Mouse (Mus musculus): ENCODE results near the gene Inpp5e. TPM values are rescaled to one million over a fixed set of nuclear protein-coding genes. Genes with fewer than 3 reads are reported as not detected.

Gene Inpp5e
- polyA plus RNA-seq, 1 experiment: not detected

DNA sequence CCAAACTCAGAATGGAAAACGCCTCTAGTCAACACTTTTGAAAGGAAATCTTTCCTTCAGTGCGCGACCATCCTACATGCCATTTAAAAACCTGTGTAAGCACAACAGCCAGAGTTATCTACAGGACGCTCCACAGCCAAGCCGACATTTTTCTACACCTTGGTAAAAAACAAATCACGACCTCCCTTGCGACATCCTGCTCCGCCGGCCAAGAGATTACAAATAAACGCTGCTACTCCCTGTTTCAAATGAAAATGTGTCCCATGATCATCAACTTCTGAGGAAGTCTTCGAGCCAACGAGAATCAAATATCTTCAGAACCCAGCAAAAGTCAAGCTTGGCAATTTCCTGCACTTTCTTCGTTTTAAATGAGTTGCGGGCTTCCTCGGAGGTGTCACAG lies 35.4 kb upstream of the Inpp5e start:
- Histone ChIP-seq H3K4me1 (ENCODE audit: control insufficient read depth, insufficient read depth, low read length) (peaks cover 17% of the 10 kb centered on the region), H3K4me3 (ENCODE audit: insufficient read depth, low read depth, low read length) (peak overlapping the region; percentile 71), H3K27ac (ENCODE audit: insufficient read depth, low read depth, low read length) (peak overlapping the region; percentile 75)
- no peak for TF ChIP-seq POLR2A (IDR thresholded peaks at IDR 0.05; ENCODE audit: insufficient read depth, low read depth, low read length)
- no peak for TF ChIP-seq CTCF (IDR thresholded peaks at IDR 0.05; ENCODE audit: insufficient read depth, low read depth, low read length)
- WGBS: 2% methylated on average over 15 of the region's 15 CpGs

DNA sequence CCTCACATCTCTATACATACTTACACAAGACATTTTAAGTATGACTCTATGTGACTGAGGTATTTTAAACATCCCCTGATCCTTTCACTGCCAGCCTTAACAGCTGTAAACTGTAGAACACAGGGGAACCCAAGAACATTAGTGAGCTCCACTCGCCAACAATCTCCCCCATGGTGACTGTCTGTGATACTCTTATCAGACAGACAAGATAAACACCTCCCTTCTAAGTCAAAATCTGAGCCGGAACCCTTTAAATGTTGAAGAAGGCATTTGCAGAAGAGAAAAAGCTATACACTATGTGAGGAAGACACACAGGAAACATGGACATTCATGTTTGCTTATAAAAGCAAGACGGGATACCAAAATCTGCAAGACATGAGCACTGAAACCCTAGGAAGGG lies 34.9 kb upstream of the Inpp5e start:
- Histone ChIP-seq H3K4me3 (ENCODE audit: insufficient read depth, low read depth, low read length) (peak overlapping the region; percentile 71), H3K27ac (ENCODE audit: insufficient read depth, low read depth, low read length) (no peak overlapping the region), H3K4me1 (ENCODE audit: control insufficient read depth, insufficient read depth, low read length) (peaks cover 20% of the 10 kb centered on the region)
- WGBS: 20% methylated on average over 3 of the region's 3 CpGs
- TF ChIP-seq POLR2A (IDR thresholded peaks at IDR 0.05; ENCODE audit: insufficient read depth, low read depth, low read length) (no peak), CTCF (IDR thresholded peaks at IDR 0.05; ENCODE audit: insufficient read depth, low read depth, low read length) (no peak)

DNA sequence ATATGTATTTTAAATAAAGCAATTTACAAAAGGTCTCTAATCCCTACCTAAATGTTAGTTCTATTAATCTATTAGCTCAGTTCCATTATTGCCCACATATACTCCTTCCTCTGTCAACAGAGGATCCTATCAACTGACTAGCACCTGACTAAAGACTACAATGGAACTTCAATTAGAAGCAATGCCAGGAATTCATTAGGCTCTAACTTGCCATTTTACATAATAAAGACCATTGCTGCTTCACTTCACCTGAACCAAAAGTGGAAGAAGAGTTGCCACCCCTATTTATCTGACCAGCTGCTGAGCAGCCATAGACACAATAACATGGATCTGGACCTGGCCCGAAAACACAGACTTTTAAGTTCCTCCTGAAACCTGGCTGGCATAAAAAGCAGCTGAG lies 33.8 kb upstream of the Inpp5e start:
- 41% methylated on average over 1 of the region's 1 CpGs for WGBS

DNA sequence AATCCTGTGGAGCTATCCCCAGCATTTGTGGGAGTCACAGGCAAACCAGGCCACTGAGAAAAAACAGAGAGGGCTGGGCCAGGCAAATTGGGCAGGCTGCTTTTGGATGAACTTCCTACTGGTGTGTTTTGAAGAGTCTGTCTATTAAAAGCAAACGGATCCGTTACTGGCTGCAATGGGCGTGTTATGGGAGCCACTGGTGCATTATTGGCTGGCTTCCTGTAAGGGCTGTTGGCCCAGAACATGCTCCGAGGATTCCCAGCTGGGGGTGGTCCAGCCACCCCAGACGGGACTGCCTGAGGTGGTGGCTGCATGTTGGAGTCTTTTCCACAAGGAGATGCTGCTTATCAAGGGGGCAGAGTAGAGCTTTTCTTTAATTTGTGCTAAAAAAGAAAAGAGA lies 32.7 kb upstream of the Inpp5e start:
- 19% methylated on average over 5 of the region's 5 CpGs for WGBS
- Histone ChIP-seq H3K4me1 (ENCODE audit: control insufficient read depth, insufficient read depth, low read length) (peaks cover 21% of the 10 kb centered on the region), H3K4me3 (ENCODE audit: insufficient read depth, low read depth, low read length) (no peak overlapping the region), H3K27ac (ENCODE audit: insufficient read depth, low read depth, low read length) (no peak overlapping the region)
- TF ChIP-seq CTCF (IDR thresholded peaks at IDR 0.05; ENCODE audit: insufficient read depth, low read depth, low read length) (no peak), POLR2A (IDR thresholded peaks at IDR 0.05; ENCODE audit: insufficient read depth, low read depth, low read length) (no peak)

More for the DNA sequence above, 33.8 kb upstream of the Inpp5e start:
- Histone ChIP-seq H3K4me1 (ENCODE audit: control insufficient read depth, insufficient read depth, low read length) (peaks cover 25% of the 10 kb centered on the region), H3K4me3 (ENCODE audit: insufficient read depth, low read depth, low read length) (no peak overlapping the region), H3K27ac (ENCODE audit: insufficient read depth, low read depth, low read length) (no peak overlapping the region)
- TF ChIP-seq CTCF (IDR thresholded peaks at IDR 0.05; ENCODE audit: insufficient read depth, low read depth, low read length) (no peak), POLR2A (IDR thresholded peaks at IDR 0.05; ENCODE audit: insufficient read depth, low read depth, low read length) (no peak)

DNA sequence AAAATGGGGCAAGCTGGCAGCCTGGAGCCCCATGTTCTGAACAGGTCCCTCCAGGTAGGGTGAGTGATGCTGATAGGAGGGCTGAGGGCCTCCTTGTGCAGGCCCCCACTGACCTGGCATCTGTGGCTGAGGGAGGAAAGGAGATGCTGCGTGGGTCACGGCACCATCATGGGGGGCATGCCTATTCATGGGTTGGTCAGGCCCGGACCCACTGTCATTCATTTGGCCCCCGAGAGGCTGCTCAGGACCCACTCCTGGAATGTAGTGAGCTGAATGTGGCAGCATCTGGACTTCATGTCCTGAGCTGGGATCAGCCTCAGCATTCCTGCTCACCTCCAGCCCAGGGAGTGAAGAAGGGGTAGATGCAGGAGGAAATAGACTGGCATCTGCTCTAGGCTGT lies 32.3 kb upstream of the Inpp5e start:
- Histone ChIP-seq H3K27ac (ENCODE audit: insufficient read depth, low read depth, low read length) (no peak overlapping the region), H3K4me1 (ENCODE audit: control insufficient read depth, insufficient read depth, low read length) (peaks cover 19% of the 10 kb centered on the region), H3K4me3 (ENCODE audit: insufficient read depth, low read depth, low read length) (no peak overlapping the region)
- 92% methylated on average over 4 of the region's 4 CpGs for WGBS
- TF ChIP-seq CTCF (IDR thresholded peaks at IDR 0.05; ENCODE audit: insufficient read depth, low read depth, low read length): no peak
- TF ChIP-seq POLR2A (IDR thresholded peaks at IDR 0.05; ENCODE audit: insufficient read depth, low read depth, low read length): no peak

DNA sequence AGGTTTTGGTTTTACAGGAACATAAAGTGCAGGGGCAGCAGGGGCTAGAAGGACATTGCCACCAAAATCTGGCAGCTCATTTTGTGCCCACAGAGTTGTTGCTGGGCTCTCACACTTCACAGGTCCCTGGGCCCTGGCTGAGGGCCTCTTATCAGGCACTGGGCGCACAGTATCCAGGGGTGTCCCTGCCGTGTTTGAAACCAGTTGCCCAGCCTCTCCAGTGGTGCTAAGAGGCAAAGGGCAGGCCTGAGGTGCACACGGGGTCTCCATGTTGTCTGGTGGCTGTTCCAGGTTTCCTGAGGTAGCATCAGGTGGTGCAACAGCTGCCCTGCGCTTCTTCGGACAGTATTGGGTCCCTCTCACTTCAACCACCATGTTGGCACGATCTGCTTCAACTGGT lies 30.7 kb upstream of the Inpp5e start:
- TF ChIP-seq CTCF (IDR thresholded peaks at IDR 0.05; ENCODE audit: insufficient read depth, low read depth, low read length) (no peak), POLR2A (IDR thresholded peaks at IDR 0.05; ENCODE audit: insufficient read depth, low read depth, low read length) (no peak)
- peaks cover 19% of the 10 kb centered on the region for H3K4me1 ChIP-seq (ENCODE audit: control insufficient read depth, insufficient read depth, low read length)
- 94% methylated on average over 6 of the region's 6 CpGs for WGBS
- H3K4me3 ChIP-seq (ENCODE audit: insufficient read depth, low read depth, low read length): no peak overlapping the region
- H3K27ac ChIP-seq (ENCODE audit: insufficient read depth, low read depth, low read length): no peak overlapping the region

DNA sequence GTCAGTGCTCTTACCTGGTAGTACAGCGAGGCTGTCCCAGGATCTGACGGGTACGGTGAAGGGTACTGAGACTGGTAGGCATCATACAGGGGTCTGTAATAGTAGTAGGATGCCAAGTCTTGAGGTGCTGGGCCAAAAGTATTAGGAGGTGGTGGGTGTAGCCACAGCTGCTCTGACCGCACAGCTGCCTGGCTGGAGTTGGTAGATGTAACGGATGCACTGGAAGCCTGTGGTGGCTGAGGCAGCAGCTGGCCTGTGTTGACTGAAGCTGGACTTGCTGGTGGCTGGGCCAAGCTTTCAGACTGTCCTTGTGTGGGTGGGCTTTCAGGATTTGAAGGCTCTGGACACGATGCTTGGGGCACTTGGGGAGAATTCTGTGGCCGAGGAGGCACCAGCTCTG lies 29.4 kb upstream of the Inpp5e start:
- WGBS: 75% methylated on average over 7 of the region's 7 CpGs
- no peak overlapping the region for H3K27ac ChIP-seq (ENCODE audit: insufficient read depth, low read depth, low read length)

DNA sequence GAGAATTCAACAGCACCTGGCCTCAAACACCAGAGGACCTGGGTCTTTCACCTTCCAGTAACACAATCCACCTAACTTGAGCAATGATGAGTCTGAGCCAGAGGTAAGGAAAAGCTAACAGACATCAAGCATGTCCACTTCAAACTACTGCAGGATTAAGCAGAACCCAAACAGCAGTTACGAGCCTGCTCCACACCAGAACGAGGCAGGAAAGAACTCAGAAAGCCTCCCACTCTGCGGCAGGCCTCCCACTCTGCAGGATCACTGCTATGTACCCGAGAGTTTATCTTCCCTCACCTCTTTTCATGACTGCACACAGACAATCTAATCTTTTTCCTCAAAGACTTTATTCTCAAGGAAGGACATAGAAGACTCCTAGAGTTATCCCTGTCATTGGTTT lies 28.2 kb upstream of the Inpp5e start:
- no peak for TF ChIP-seq POLR2A (IDR thresholded peaks at IDR 0.05; ENCODE audit: insufficient read depth, low read depth, low read length)
- TF ChIP-seq CTCF (IDR thresholded peaks at IDR 0.05; ENCODE audit: insufficient read depth, low read depth, low read length): no peak
- Histone ChIP-seq H3K4me3 (ENCODE audit: insufficient read depth, low read depth, low read length) (no peak overlapping the region), H3K27ac (ENCODE audit: insufficient read depth, low read depth, low read length) (no peak overlapping the region), H3K4me1 (ENCODE audit: control insufficient read depth, insufficient read depth, low read length) (peaks cover 19% of the 10 kb centered on the region)
- 18% methylated on average over 4 of the region's 4 CpGs for WGBS

More for the DNA sequence above, 29.4 kb upstream of the Inpp5e start:
- Histone ChIP-seq H3K4me1 (ENCODE audit: control insufficient read depth, insufficient read depth, low read length) (peaks cover 19% of the 10 kb centered on the region), H3K4me3 (ENCODE audit: insufficient read depth, low read depth, low read length) (no peak overlapping the region)
- TF ChIP-seq CTCF (IDR thresholded peaks at IDR 0.05; ENCODE audit: insufficient read depth, low read depth, low read length) (no peak), POLR2A (IDR thresholded peaks at IDR 0.05; ENCODE audit: insufficient read depth, low read depth, low read length) (no peak)

DNA sequence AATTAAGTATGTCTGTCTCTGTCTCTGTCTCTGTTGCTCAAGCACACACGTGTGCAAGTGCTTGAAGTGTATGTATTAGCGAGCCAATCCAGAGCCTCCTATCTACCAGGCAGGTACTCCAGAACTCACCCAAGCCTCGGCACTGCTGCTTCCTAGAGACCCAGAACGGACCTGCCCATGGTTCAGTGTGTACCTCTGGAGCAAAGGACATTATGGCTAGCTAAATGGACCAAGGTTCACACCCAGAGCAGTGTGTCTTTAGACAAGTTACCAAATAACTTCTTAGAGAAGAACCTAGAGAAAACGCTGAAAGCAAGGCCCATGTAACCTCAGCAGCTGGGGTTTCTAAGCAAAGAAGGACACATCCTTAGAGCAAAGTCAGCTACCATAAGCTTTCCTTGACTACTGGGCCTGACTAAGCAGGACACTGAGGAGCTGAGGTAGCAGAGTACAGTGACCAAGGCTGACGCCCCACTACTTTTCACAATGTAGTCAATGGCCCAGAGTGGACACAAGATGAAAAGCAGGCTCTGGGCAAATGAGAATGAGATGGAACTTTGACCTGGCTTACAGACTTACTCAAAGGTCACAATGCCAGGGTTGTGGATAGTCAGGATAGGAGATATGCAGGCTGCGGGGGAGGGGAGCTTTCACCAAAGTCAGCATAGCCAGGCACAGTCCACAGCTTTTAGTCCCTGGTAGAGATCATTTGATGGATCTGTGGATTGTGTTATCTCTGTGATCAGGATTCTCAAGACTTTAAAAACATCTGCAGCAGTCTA lies 26.0 kb upstream of the Inpp5e start:
- TF ChIP-seq POLR2A (IDR thresholded peaks at IDR 0.05; ENCODE audit: insufficient read depth, low read depth, low read length) (no peak), CTCF (IDR thresholded peaks at IDR 0.05; ENCODE audit: insufficient read depth, low read depth, low read length) (no peak)
- Histone ChIP-seq H3K4me1 (ENCODE audit: control insufficient read depth, insufficient read depth, low read length) (peaks cover 19% of the 10 kb centered on the region), H3K27ac (ENCODE audit: insufficient read depth, low read depth, low read length) (no peak overlapping the region), H3K4me3 (ENCODE audit: insufficient read depth, low read depth, low read length) (no peak overlapping the region)
- 88% methylated on average over 7 of the region's 7 CpGs for WGBS
